Mouse (Mus musculus) ES-Bruce4 (cell line): ENCODE results near the gene Wrap73. TPM values are rescaled to one million over a fixed set of nuclear protein-coding genes. Genes with fewer than 3 reads are reported as not detected.
A peak's percentile ranks its signal among the peaks of the same experiment; 100 is the strongest.

Experiments
- H3K27ac ChIP-seq: 2 replicates; pipeline ENCODE4 v1.5.1; 2012; ENCODE audit warnings: low read length, inconsistent platforms; ENCODE audit not compliant: insufficient read depth
- H3K27me3 ChIP-seq: 2 replicates; pipeline ENCODE4 v1.6.1; 2012; ENCODE audit warnings: mild to moderate bottlenecking, low read length, inconsistent platforms; ENCODE audit not compliant: control insufficient read depth, poor library complexity, insufficient read depth, severe bottlenecking
- H3K36me3 ChIP-seq: 2 replicates; pipeline ENCODE4 v1.6.1; 2012; ENCODE audit warnings: inconsistent platforms, mild to moderate bottlenecking, low read length, moderate library complexity; ENCODE audit not compliant: control insufficient read depth, poor library complexity, insufficient read depth, severe bottlenecking
- H3K4me1 ChIP-seq: one replicate; pipeline ENCODE4 v1.8.1; 2011; ENCODE audit warnings: low read length; ENCODE audit not compliant: control insufficient read depth, insufficient read depth
- H3K4me3 ChIP-seq: 2 replicates; pipeline ENCODE4 v1.5.1; 2011; ENCODE audit warnings: low read depth, mild to moderate bottlenecking, low read length
- H3K9ac ChIP-seq: 2 replicates; pipeline ENCODE4 v1.6.1; 2012; ENCODE audit warnings: low read depth, mild to moderate bottlenecking, inconsistent platforms; ENCODE audit not compliant: poor library complexity, severe bottlenecking
- H3K9me3 ChIP-seq: replicated peaks from 2 replicates; pipeline ENCODE4 v1.6.1; 2012; ENCODE audit warnings: mild to moderate bottlenecking, low read length, inconsistent platforms; ENCODE audit not compliant: control insufficient read depth, poor library complexity, insufficient read depth, severe bottlenecking
- CTCF ChIP-seq: IDR thresholded peaks from one replicate; pipeline ENCODE4 v1.8.1; 2011; ENCODE audit warnings: low read depth, low read length
- EP300 ChIP-seq: IDR thresholded peaks from 2 replicates; pipeline ENCODE4 v1.6.1; 2011; ENCODE audit warnings: low read depth, low read length; ENCODE audit not compliant: insufficient read depth
- POLR2A ChIP-seq: IDR thresholded peaks from one replicate; pipeline ENCODE4 v1.8.1; 2011; ENCODE audit warnings: low read length; ENCODE audit not compliant: insufficient read depth
- polyA plus RNA-seq: library from polyadenylated mRNA; stranded (reverse); fragments of >200 nt; gene quantifications from 2 replicates; pipeline ENCODE4 v1.2.4, GENCODE M21; 2011; ENCODE audit warnings: low read depth; ENCODE audit not compliant: missing spikeins, insufficient read depth, insufficient read length

The Wrap73 gene
- polyA plus RNA-seq, 1 experiment, result 11.9 TPM

- Histone ChIP-seq H3K36me3 (no peaks in the 10 kb centered on the region), H3K9me3 (no peaks in the 10 kb centered on the region), H3K4me3 (no peak overlapping the region), H3K27ac (no peak overlapping the region), H3K4me1 (no peaks in the 10 kb centered on the region), H3K9ac (no peak overlapping the region), H3K27me3 (no peaks in the 10 kb centered on the region)
- no peak for TF ChIP-seq POLR2A
- TF ChIP-seq CTCF, result no peak
- no peak for TF ChIP-seq EP300
Observed at GRCm38 (mm10) chr4:154129950-154130349, 12.2 kb upstream of the Wrap73 start.

DNA sequence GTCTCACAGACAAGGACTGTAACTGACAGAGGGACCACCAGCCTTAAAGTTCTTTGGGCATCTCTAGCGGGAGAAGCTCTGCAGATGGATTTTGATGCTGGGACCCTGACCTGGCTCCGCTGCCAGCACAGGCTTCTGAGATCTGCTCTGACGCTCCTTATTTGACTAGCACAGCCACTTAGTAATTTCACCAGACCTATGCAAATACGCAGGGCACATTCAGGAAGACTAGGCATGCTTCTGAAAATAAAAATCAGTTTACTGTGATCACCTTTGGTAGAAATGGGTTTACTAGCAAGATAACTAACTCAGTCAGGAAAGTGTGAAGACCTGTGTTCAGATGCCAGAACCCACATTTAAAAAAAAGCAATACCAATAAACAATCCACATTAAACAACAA lies 10.3 kb upstream of the Wrap73 start:
- Histone ChIP-seq H3K9ac (no peak overlapping the region), H3K9me3 (no peaks in the 10 kb centered on the region), H3K27me3 (no peaks in the 10 kb centered on the region), H3K4me1 (no peaks in the 10 kb centered on the region), H3K36me3 (no peaks in the 10 kb centered on the region), H3K4me3 (no peak overlapping the region), H3K27ac (no peak overlapping the region)
- TF ChIP-seq EP300 (no peak), CTCF (no peak), POLR2A (no peak)

- H3K27me3 ChIP-seq, result peaks cover 8% of the 10 kb centered on the region
- no peak overlapping the region for H3K4me3 ChIP-seq
- H3K9ac ChIP-seq, result no peak overlapping the region
- no peaks in the 10 kb centered on the region for H3K36me3 ChIP-seq
- no peak for TF ChIP-seq EP300
- no peak for TF ChIP-seq POLR2A
- no peaks in the 10 kb centered on the region for H3K4me1 ChIP-seq
- H3K27ac ChIP-seq, result no peak overlapping the region
- H3K9me3 ChIP-seq, result no peaks in the 10 kb centered on the region
Observed at GRCm38 (mm10) chr4:154134803-154135202, 7.4 kb upstream of the Wrap73 start.

DNA sequence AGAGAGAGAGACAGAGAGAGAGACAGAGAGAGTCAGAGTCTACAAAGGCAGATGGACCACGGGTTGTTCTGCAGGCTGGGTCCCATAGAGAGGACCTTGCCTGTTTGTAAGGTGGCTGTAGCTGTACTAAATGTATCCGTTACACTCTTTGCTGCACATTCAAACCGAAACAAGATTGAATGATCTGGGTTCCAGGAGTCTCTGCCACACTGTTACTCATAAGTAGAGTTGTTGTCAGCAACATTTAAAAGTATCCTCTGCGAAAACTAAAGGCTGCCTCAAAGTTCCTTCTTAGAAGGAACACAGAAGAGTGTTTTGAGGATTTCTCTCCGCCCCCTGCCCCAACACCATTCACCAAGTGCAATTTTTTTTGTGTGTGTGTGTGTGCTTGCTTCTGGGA lies 5.0 kb upstream of the Wrap73 start:
- H3K27ac ChIP-seq, result no peak overlapping the region
- H3K9ac ChIP-seq, result no peak overlapping the region
- H3K36me3 ChIP-seq, result no peaks in the 10 kb centered on the region
- H3K9me3 ChIP-seq, result no peaks in the 10 kb centered on the region
- peaks cover 2% of the 10 kb centered on the region for H3K4me1 ChIP-seq
- H3K27me3 ChIP-seq, result peaks cover 22% of the 10 kb centered on the region
- TF ChIP-seq POLR2A (no peak), CTCF (no peak), EP300 (no peak)
- H3K4me3 ChIP-seq, result no peak overlapping the region

- Histone ChIP-seq H3K4me3 (peak overlapping the region; percentile 47), H3K9ac (peak overlapping the region; percentile 48), H3K9me3 (no peaks in the 10 kb centered on the region), H3K27ac (no peak overlapping the region), H3K27me3 (peaks cover 22% of the 10 kb centered on the region), H3K36me3 (no peaks in the 10 kb centered on the region), H3K4me1 (peaks cover 2% of the 10 kb centered on the region)
- no peak for TF ChIP-seq EP300
- TF ChIP-seq POLR2A, result no peak
- TF ChIP-seq CTCF, result no peak
Observed at GRCm38 (mm10) chr4:154139671-154140181, 2.4 kb upstream of the Wrap73 start.

GRCm38 (mm10) chr4:154140182-154140212 lies 2.2 kb upstream of the Wrap73 start, which contains the start of gene Trp73:
Trp73 (minus strand) TSS chr4:154140208.
- Histone ChIP-seq H3K36me3 (no peaks in the 10 kb centered on the region), H3K27ac (no peak within 1 kb of the TSS), H3K27me3 (peaks cover 22% of the 10 kb centered on the region), H3K4me3 (peak within 1 kb of the TSS; percentile 47), H3K9ac (peak within 1 kb of the TSS; percentile 48), H3K9me3 (no peaks in the 10 kb centered on the region), H3K4me1 (peaks cover 2% of the 10 kb centered on the region)
- TF ChIP-seq EP300 (no peak), POLR2A (no peak), CTCF (no peak)
